Mouse (Mus musculus) frontal cortex, postnatal 10 days (tissue): Measurements from ENCODE around the gene Vmn1r20.
"Not testable (repeated sequence)": the region's sequence is repeated elsewhere in the genome, so short reads cannot be mapped to it uniquely, and the experiment has no call there.

Source experiments
- DNase-seq, 2 experiments: peaks; one replicate each; pipeline ENCODE4 v3.0.0; 2022; ENCODE audit warnings: low spot score in 2 of 2, mixed read lengths in 1 of 2

Vmn1r20 gene

DNA sequence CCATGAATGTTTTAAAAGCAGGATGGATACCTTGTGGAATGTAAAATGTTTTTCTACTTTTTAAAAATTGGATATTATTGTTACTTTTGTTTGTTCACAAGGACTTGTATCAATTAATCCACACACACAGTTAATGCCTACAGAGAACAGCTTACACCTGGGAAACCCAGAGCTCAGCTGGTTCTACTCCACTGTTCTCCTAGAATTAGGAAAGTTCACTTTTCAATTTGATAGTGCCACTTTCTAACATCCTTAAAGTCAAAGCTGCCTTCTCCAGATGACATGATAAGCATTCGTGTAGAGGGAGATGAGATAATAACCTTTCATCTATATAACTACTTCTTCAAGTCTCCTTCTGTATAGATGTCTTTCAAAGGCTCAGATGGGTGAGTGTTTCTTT lies at the start of gene Vmn1r20:
TSS of gene Vmn1r20 (plus strand) at position 301 of the 400 bp plus-strand sequence.
- DNase-seq = no peak

DNA sequence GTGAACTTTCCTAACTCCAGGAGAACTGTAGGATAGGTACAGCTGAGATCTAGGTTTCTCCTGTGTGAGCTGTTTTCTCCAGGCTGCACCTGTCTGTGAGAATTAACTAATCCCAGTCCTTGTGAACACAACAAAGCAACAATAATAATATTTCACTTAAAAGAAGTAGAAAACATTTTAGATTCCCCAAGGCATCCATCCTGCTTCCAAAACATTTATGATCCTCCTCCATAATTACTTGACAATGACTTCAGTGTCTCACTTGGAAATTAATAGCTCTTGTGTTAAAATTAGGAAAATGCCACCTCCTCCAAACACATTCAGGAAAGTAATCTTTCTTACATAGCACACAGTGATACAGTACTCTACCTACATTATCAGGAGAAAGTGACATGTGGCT lies 33.0 kb upstream of the Vmn1r20 start, which contains the start of gene Vmn1r18:
TSS of gene Vmn1r18 (minus strand) at position 101 of the 400 bp plus-strand sequence.
- no peak for DNase-seq

DNA sequence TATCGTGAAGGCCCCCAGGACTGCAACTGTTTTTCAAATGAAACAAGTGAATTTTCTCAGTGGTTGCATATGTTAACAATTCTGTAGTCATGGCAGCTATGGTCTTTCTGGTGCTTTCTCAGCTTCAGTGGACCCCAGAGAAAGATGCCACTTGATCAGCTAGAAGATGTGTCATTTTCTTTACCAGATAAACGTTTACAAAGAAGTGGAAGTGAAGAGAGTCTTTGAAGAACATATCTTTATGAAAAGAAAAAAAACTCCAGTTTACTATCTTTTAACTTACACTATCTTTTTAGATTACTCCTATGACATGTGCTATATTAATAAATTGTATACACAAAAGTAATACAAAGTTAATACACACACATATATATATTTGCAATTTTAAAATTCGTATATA lies 25.2 kb upstream of the Vmn1r20 start, which contains the start of gene Vmn1r19:
TSS of gene Vmn1r19 (plus strand) at position 301 of the 400 bp plus-strand sequence.
- not testable (repeated sequence) for DNase-seq

DNA sequence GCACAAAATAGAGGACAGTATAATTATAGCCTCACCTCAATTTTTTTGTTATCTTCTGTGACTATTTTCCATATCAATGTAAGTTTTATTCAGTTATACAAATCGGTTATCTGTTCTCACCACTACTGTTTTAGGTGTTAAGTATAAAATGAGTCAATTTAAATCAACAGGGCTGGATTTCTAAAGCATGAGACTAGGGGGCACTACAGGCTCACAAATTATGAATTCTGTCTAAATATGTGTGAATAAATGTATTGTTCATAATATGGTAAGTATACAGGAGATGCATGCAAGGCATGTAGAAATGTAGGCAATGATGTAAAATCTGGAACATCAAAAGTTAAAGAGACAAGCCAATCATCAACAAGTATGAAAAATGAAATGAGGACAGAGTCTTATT lies 2.5 kb downstream of the Vmn1r20 start:
- DNase-seq = no peak

DNA sequence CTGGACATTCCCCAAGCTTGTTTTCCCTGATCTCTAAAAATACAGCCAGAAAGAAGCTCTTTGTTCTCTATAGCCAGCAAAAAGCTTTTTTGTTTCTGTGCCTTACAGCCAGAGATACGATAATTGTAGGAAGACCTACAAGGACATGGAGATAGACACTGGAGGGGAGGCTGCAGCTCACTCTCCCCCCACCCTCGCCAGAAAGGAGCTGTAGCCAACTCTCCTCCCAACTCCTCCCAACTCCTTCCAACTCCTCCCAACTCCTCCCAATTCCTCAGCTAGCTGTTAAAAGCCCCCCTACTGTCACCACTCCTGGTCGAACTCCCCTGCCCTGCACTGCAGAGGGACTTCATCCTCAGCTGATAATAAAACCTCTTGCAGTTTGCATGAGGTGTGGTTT lies 39.4 kb downstream of the Vmn1r20 start:
- not testable (repeated sequence) for DNase-seq
